Mouse (Mus musculus) thymus, adult 2 months (tissue): ENCODE data around the gene Golga2. TPM values are rescaled to one million over a fixed set of nuclear protein-coding genes. Genes with fewer than 3 reads are reported as not detected.

Experiments
- DNase-seq: peaks from one replicate; pipeline ENCODE4 v3.0.0; 2021
- H3K27ac ChIP-seq: fragments of 200-500 bp; 2 replicates; pipeline ENCODE4 v1.5.1; 2012; ENCODE audit warnings: low read length, control low read depth; ENCODE audit not compliant: control insufficient read depth, insufficient read depth
- H3K27me3 ChIP-seq: fragments of 200-500 bp; 2 replicates; pipeline ENCODE4 v1.6.1; 2012; ENCODE audit warnings: mild to moderate bottlenecking, low read length, moderate library complexity, mixed read lengths; ENCODE audit not compliant: control insufficient read depth, insufficient read depth
- H3K36me3 ChIP-seq: fragments of 200-500 bp; 2 replicates; pipeline ENCODE4 v1.6.1; 2012; ENCODE audit warnings: mild to moderate bottlenecking, low read length, moderate library complexity; ENCODE audit not compliant: control insufficient read depth, insufficient read depth
- H3K4me1 ChIP-seq: fragments of 200-500 bp; replicated peaks from 2 replicates; pipeline ENCODE4 v1.6.1; 2012; ENCODE audit warnings: low read length; ENCODE audit not compliant: control insufficient read depth, insufficient read depth
- H3K4me3 ChIP-seq: fragments of 200-500 bp; 2 replicates; pipeline ENCODE4 v1.5.1; 2012; ENCODE audit warnings: mild to moderate bottlenecking, low read length, control low read depth, moderate library complexity; ENCODE audit not compliant: control insufficient read depth, insufficient read depth
- CTCF ChIP-seq: fragments of 200-500 bp; IDR thresholded peaks from 2 replicates; pipeline ENCODE4 v1.5.1; 2012; ENCODE audit warnings: mild to moderate bottlenecking, control low read depth, low read length, moderate library complexity, borderline replicate concordance; ENCODE audit not compliant: control insufficient read depth, poor library complexity, insufficient read depth; ENCODE audit errors: extremely low read depth
- POLR2A ChIP-seq: fragments of 200-500 bp; IDR thresholded peaks from 2 replicates; pipeline ENCODE4 v1.6.1; 2012; ENCODE audit warnings: mild to moderate bottlenecking, low read length, control low read depth, moderate library complexity; ENCODE audit not compliant: control insufficient read depth, poor library complexity, insufficient read depth; ENCODE audit errors: extremely low read depth
- WGBS: fragments of 180-500 bp; shearing (Covaris S2); methylation state at CpG from one replicate; pipeline ENCODE4 v1.1.7; 2018; 5-methylcytosine and 5-hydroxymethylcytosine counted together
- polyA plus RNA-seq: library from polyadenylated mRNA; depleted of rRNA; stranded (reverse); fragments of >200 nt; gene quantifications from 2 replicates; pipeline ENCODE4 v1.2.3, GENCODE M21; 2012

The Golga2 gene
- polyA plus RNA-seq, 1 experiment = 36.6 TPM

DNA sequence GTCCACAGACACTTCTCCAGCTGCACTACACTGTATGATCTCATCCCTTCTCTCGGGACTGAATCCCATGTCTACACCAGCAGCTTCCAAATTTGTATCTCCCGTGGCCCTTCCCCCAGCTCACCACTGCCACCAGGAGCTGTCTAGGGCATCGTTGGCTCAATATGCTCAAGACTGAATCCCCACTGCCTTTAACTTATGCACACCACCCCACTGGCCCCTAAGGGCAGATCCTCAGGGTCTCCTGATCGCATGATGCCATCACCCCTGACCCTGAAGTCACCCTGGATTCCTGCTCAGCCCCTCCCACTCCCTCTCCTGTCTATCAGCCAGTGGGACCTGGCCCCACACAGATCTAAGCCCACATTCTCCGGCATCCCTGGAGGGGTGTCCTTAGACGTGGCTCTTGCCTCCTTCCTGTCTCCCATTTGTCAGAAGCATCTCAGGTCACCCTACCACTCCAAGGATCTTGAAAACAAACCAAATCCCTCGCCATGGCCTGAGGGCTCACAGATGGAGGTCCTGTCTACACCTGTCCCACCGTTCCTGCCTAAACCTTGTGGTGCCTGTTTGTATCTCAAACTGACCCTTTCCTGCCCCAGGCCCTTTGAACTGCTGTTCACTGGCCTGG lies 62.6 kb downstream of the Golga2 start:
- WGBS = 64% methylated on average over 8 of the region's 8 CpGs
- peaks cover 12% of the 10 kb centered on the region for H3K4me1 ChIP-seq
- H3K27me3 ChIP-seq = peaks cover 3% of the 10 kb centered on the region
- H3K27ac ChIP-seq = no peak overlapping the region
- H3K4me3 ChIP-seq = no peak overlapping the region
- DNase-seq = no peak
- TF ChIP-seq POLR2A (no peak), CTCF (no peak)
- no peaks in the 10 kb centered on the region for H3K36me3 ChIP-seq

- WGBS = 53% methylated on average over 13 of the region's 13 CpGs
- Histone ChIP-seq H3K4me3 (no peak overlapping the region), H3K4me1 (peaks cover 12% of the 10 kb centered on the region), H3K27me3 (peaks cover 3% of the 10 kb centered on the region), H3K27ac (no peak overlapping the region), H3K36me3 (no peaks in the 10 kb centered on the region)
- no peak for DNase-seq
- TF ChIP-seq POLR2A (no peak), CTCF (no peak)
These were observed 63.4 kb downstream of the Golga2 start for GRCm38 (mm10) chr2:32350471-32351051.

DNA sequence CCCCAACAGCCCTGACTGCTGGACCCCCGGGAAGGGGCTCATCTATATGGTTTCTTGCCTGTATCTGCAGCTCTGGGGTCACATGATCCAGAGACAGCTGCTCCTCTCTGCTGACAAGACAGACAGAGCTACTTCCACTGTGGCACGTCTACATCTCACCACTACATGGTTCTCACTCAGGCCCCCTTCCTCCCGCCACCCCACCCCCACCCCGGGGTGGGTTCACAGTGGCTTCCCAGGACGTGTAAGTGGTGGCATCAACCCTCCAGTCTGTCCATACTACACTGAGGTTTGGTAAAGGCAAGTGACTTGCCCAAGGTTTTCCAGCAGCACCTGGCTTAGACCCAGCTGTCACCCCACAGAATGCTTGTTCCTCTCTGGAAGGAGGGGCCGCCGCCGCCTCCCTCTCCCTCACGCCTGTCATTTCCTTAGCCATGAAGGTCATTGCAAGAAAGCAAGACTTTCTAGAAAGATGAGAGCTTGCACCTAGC lies 64.3 kb downstream of the Golga2 start:
- WGBS = 21% methylated on average over 9 of the region's 9 CpGs
- Histone ChIP-seq H3K27ac (no peak overlapping the region), H3K4me3 (no peak overlapping the region), H3K4me1 (peaks cover 12% of the 10 kb centered on the region), H3K27me3 (peaks cover 3% of the 10 kb centered on the region), H3K36me3 (no peaks in the 10 kb centered on the region)
- TF ChIP-seq POLR2A (no peak), CTCF (no peak)
- DNase-seq = no peak

DNA sequence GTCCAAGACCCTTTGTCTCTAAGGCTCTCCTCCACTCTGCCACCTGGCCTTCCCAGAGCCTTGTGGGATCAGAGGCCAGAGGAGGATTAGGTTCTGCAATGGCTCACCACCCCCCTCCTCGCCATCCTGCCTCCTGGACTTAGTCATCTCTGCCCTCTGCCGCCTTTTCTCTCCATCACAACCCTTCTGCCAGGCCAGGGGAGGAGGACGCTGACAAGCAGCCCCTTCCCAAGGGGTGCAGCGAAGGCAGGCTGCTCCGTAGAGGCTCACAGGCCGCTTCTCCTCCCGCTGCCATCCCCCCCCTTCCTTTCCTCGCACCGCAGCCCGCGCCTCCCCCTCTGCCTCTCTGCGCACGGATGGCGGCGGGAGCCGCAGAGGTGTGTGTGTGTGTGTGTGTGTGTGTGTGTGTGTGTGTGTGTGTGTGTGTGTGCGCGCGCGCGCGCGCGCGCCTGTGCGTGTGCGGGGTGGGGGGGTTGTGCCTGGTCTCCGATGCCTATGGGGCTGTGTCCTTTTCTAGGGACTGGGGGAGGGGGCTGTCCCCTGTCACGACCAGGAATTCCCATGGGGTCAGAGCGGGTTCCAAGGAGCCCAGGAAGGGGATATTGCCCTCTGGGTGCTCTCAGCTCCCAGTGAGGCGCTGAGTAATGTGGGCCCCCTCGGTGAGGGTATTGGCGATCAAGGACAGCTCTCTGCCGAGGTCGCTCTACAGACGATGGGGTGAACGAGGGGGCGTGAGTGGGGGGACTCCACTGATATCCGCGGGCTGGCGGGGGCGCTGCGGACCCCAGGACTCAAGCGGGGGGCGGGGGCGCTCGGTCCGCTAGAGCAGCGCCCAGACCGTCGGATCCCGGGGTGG lies 65.2 kb downstream of the Golga2 start, which contains the start of gene Ciz1:
TSS of gene Ciz1 (plus strand) at position 177 of the 856 bp plus-strand sequence.
- Histone ChIP-seq H3K36me3 (no peaks in the 10 kb centered on the region), H3K4me3 (peak within 1 kb of the TSS; percentile 39), H3K4me1 (peaks cover 12% of the 10 kb centered on the region), H3K27ac (no peak within 1 kb of the TSS), H3K27me3 (peaks cover 3% of the 10 kb centered on the region)
- 2% methylated on average over 48 of the region's 52 CpGs for WGBS
- peak; percentile 36 for DNase-seq
- TF ChIP-seq CTCF = no peak
- TF ChIP-seq POLR2A = no peak

DNA sequence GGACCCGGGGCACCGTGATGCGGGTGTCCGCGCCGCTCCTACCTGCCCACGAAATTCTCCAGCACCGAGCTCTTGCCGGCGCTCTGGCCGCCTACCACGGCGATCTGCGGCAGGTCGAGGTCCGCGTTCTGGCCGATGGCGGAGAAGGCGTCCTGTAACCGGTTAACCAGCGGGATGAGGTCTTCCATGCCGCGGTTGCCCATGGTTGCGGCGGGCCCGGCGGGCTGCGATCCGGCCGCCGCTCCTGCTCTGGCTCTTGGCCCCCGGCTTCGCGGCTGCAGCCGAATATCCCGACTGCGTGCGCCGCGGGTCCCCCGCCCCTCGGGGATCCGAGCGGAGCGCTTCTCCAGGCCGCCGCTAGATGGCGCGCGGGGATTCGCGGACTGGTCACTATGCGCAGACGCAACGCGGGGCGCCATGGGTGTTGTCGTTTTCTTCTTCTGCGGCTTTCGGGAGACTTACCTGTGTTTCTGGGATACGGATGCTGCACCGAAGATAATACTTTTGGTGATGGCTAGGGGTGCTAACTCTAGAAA lies 65.9 kb downstream of the Golga2 start, which contains the start of gene Dnm1:
TSS of gene Dnm1 (minus strand) at position 332 of the 536 bp plus-strand sequence.
- TF ChIP-seq CTCF = peak; percentile 99
- no peak for TF ChIP-seq POLR2A
- Histone ChIP-seq H3K36me3 (no peaks in the 10 kb centered on the region), H3K4me3 (peak within 1 kb of the TSS; percentile 39), H3K27me3 (peaks cover 3% of the 10 kb centered on the region), H3K4me1 (peaks cover 12% of the 10 kb centered on the region), H3K27ac (no peak within 1 kb of the TSS)
- under 1% methylated on average over 63 of the region's 63 CpGs for WGBS
- DNase-seq = peak; percentile 87

GRCm38 (mm10) chr2:32353836-32354235 lies 66.7 kb downstream of the Golga2 start:
- H3K27me3 ChIP-seq = peaks cover 3% of the 10 kb centered on the region
- peaks cover 12% of the 10 kb centered on the region for H3K4me1 ChIP-seq
- no peak for DNase-seq
- no peaks in the 10 kb centered on the region for H3K36me3 ChIP-seq
- TF ChIP-seq CTCF (no peak), POLR2A (no peak)
- no peak overlapping the region for H3K27ac ChIP-seq
- no peak overlapping the region for H3K4me3 ChIP-seq
- 82% methylated on average over 6 of the region's 6 CpGs for WGBS
